Mouse (Mus musculus) liver, embryonic 14.5 days (tissue): ENCODE measurements around the gene Whrn.

Source experiments
- CTCF ChIP-seq: IDR thresholded peaks from 2 replicates; pipeline ENCODE4 v1.5.1; 2016; ENCODE audit warnings: antibody characterized with exemption, low read depth, control low read depth
- EP300 ChIP-seq: IDR thresholded peaks from 2 replicates; pipeline ENCODE4 v1.6.1; 2016; ENCODE audit warnings: antibody characterized with exemption, low read depth

DNA sequence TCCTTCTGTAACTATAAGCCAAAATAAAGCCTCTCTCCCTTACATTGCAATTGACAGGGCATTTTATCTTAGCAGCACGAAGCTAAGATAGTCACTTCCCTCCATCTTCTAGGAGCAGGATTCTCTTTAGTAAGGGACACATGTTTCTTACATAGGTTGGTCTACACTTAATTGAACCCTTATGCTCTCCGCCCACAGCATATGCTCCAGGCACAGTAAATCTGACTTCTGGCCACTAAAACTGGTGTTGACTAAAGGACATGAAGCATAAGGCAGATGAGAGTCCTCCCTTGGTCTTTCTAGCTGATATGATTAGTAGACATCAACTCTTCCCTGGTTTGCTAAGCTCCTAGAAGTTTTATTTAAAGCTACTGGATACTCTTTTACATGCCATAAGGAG lies 17.1 kb upstream of the Whrn start:
- no peak for TF ChIP-seq EP300
- TF ChIP-seq CTCF = no peak
